Mouse (Mus musculus) embryonic facial prominence, embryonic 13.5 days (tissue): ENCODE measurements around the gene Gramd4. TPM values are rescaled to one million over a fixed set of nuclear protein-coding genes. Genes with fewer than 3 reads are reported as not detected.

Experiments used
- ATAC-seq: fragments of 200-750 bp; cut with Nextera tagmentation; 2 replicates; pipeline ENCODE4 v1.8.0; 2017; ENCODE audit warnings: low read depth; ENCODE audit not compliant: insufficient number of reproducible peaks, insufficient read depth, low FRiP score, low TSS enrichment
- H3K27ac ChIP-seq: fragments of 300-500 bp; sonication (generic); 2 replicates; pipeline ENCODE4 v1.5.1; 2015; ENCODE audit warnings: moderate library complexity, mild to moderate bottlenecking, inconsistent platforms
- H3K27me3 ChIP-seq: fragments of 300-500 bp; sonication (generic); 2 replicates; pipeline ENCODE4 v1.6.1; 2015; ENCODE audit warnings: mild to moderate bottlenecking, inconsistent platforms
- H3K36me3 ChIP-seq: fragments of 300-500 bp; sonication (generic); 2 replicates; pipeline ENCODE4 v1.6.1; 2015; ENCODE audit warnings: mild to moderate bottlenecking, inconsistent platforms
- H3K4me1 ChIP-seq: fragments of 300-500 bp; sonication (generic); 2 replicates; pipeline ENCODE4 v1.6.1; 2015; ENCODE audit warnings: inconsistent platforms
- H3K4me2 ChIP-seq: fragments of 300-500 bp; sonication (generic); 2 replicates; pipeline ENCODE4 v1.6.1; 2015; ENCODE audit warnings: moderate library complexity, mild to moderate bottlenecking, inconsistent platforms
- H3K4me3 ChIP-seq: fragments of 300-500 bp; sonication (generic); 2 replicates; pipeline ENCODE4 v1.5.1; 2015; ENCODE audit warnings: mild to moderate bottlenecking, inconsistent platforms
- H3K9ac ChIP-seq: fragments of 300-500 bp; sonication (generic); 2 replicates; pipeline ENCODE4 v1.6.1; 2015; ENCODE audit warnings: mild to moderate bottlenecking, inconsistent platforms
- H3K9me3 ChIP-seq: fragments of 300-500 bp; sonication (generic); 2 replicates; pipeline ENCODE4 v1.6.1; 2016; ENCODE audit warnings: inconsistent platforms
- WGBS: fragments of 180-500 bp; shearing (Covaris S2); methylation state at CpG from one replicate; pipeline ENCODE4 v1.1.7; 2015; ENCODE audit warnings: mixed read lengths; 5-methylcytosine and 5-hydroxymethylcytosine counted together
- polyA plus RNA-seq: library from polyadenylated mRNA; unstranded; fragments of >200 nt; fragmentation: Nextera tagmentation; extraction: Ambion mirVana; gene quantifications from 2 replicates; pipeline ENCODE4 v1.2.1, GENCODE M21; 2015

Gramd4 gene
- polyA plus RNA-seq, 1 experiment from 2014 or later = 14.6 TPM

- Histone ChIP-seq H3K9ac (no peak overlapping the region), H3K27me3 (no peaks in the 10 kb centered on the region), H3K27ac (no peak overlapping the region), H3K4me2 (no peak overlapping the region), H3K4me3 (no peak overlapping the region), H3K36me3 (no peaks in the 10 kb centered on the region), H3K9me3 (no peaks in the 10 kb centered on the region), H3K4me1 (peaks cover 48% of the 10 kb centered on the region)
- WGBS = 50% methylated on average over 1 of the region's 1 CpGs
- ATAC-seq = no peak
These were observed 13.7 kb downstream of the Gramd4 start for GRCm38 (mm10) chr15:86071166-86071565.

DNA sequence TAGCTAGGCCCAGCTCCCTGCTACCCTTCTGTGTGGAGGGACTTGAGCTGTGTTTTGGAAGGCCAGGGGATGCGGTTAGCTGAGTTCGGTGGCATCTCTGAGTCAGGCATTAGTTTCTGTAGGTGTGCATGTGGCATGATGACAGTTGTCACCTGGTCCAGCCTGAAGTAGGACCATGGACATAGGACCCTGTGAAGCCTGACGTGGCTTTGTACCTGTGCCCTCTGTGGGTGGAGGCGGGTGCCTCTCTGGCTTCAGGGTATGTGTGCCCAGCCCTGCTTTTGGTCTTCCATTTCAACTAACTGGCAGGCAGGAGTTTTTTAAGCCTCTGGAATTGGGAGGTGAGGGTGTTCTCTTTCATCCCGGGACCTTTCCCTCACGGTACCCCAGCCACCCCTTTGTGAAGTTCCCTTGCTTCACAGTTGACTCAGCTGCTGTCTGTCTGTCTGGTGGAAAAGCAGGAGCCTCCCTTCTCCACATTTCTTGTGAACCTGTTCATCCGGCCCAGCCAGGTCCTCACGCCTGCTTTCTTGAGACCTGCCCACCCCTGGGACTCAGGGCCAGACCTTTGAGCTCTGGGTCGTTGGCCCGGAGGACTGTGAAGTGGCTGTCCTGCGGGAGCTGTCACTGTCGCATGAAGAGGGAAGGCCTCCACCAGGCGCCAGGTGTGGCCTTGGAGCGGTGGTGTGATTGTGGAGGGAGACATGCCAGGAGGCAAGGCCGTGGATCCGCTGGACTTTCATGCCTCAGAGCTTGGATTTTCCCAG, 16.9 kb downstream of the Gramd4 start:
- H3K4me1 ChIP-seq = peaks cover 27% of the 10 kb centered on the region

DNA sequence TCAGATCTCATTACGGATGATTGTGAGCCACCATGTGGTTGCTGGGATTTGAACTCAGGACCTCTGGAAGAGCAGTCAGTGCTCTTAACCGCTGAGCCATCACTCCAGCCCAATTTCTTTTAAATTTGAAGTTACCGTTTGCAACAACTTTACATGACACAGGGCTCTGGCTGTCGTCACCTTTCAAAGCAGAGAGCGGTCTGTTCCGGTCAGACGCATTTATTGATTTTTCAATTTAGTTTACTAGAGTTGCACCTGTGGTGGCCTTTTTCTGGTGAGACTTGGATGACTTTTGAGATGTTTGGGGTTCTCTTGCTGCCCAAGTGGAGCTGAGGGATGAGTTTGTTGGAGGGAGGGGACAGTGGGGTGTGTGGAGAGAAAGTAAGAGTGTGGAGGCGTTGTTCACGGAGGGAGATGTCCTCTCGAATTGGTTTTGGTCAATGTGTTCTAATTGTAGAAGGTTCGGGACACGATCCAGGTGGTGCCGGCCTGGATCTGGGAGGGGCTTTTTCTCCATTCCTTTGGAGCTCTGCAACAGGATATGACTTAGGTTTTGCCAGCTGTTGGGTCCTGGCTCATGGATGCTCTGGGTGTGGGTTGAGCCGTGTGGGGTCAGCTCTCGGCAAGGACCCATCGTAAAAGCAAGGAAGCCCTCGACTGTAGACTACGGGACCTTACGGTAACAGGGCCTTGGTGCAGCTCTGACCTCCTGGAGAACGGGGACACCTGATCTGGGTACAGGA, 18.0 kb downstream of the Gramd4 start:
- Histone ChIP-seq H3K4me1 (peaks cover 17% of the 10 kb centered on the region; the same call in 1 of the 2 replicates), H3K36me3 (no peaks in the 10 kb centered on the region), H3K4me3 (no peak overlapping the region), H3K4me2 (no peak overlapping the region), H3K9me3 (no peaks in the 10 kb centered on the region), H3K27ac (no peak overlapping the region), H3K27me3 (no peaks in the 10 kb centered on the region), H3K9ac (no peak overlapping the region)
- no peak for ATAC-seq
- WGBS = 91% methylated on average over 20 of the region's 20 CpGs

More for the DNA sequence above, 16.9 kb downstream of the Gramd4 start:
- Histone ChIP-seq H3K4me3 (no peak overlapping the region), H3K27me3 (no peaks in the 10 kb centered on the region), H3K9ac (no peak overlapping the region), H3K4me2 (no peak overlapping the region), H3K36me3 (no peaks in the 10 kb centered on the region), H3K9me3 (no peaks in the 10 kb centered on the region), H3K27ac (no peak overlapping the region)
- no peak for ATAC-seq
- 85% methylated on average over 16 of the region's 16 CpGs for WGBS

GRCm38 (mm10) chr15:86076048-86076315, 18.5 kb downstream of the Gramd4 start:
- H3K4me1 ChIP-seq = peaks cover 13% of the 10 kb centered on the region; the same call in 1 of the 2 replicates
- no peak overlapping the region for H3K27ac ChIP-seq
- H3K36me3 ChIP-seq = no peaks in the 10 kb centered on the region
- no peak overlapping the region for H3K9ac ChIP-seq
- no peak for ATAC-seq
- H3K4me3 ChIP-seq = no peak overlapping the region
- H3K4me2 ChIP-seq = no peak overlapping the region
- H3K27me3 ChIP-seq = no peaks in the 10 kb centered on the region
- no peaks in the 10 kb centered on the region for H3K9me3 ChIP-seq
- 68% methylated on average over 2 of the region's 2 CpGs for WGBS

- Histone ChIP-seq H3K4me2 (no peak overlapping the region), H3K4me3 (no peak overlapping the region), H3K36me3 (no peaks in the 10 kb centered on the region), H3K9ac (no peak overlapping the region), H3K9me3 (no peaks in the 10 kb centered on the region), H3K27ac (no peak overlapping the region), H3K4me1 (peaks cover 10% of the 10 kb centered on the region; the same call in 1 of the 2 replicates), H3K27me3 (no peaks in the 10 kb centered on the region)
- ATAC-seq = no peak
- WGBS = 75% methylated on average over 8 of the region's 8 CpGs
These were observed 18.9 kb downstream of the Gramd4 start for GRCm38 (mm10) chr15:86076378-86076777.

DNA sequence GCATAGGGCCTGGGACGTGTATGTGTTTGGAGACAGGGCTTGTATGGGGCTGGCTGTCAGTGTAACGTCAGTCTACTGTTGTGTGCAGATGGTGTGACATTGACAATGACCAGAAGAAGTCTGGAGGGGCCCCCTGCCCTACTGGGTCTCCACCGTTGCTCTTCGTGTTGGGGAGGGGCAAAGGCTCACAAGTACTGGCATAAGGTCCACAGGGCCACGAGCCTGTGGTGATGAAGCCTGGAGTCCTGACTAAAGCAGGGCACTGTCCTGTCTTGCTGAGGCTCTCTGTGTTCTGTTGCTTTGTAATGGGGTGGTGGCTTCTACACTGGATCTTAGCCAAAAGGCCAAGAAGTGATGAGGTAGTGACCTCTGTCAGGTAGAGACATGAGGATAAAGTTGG, 20.4 kb downstream of the Gramd4 start:
- Histone ChIP-seq H3K27me3 (no peaks in the 10 kb centered on the region), H3K27ac (no peak overlapping the region), H3K4me1 (peaks cover 20% of the 10 kb centered on the region), H3K4me3 (no peak overlapping the region), H3K36me3 (no peaks in the 10 kb centered on the region), H3K9me3 (no peaks in the 10 kb centered on the region), H3K4me2 (no peak overlapping the region), H3K9ac (no peak overlapping the region)
- no peak for ATAC-seq
- 85% methylated on average over 5 of the region's 5 CpGs for WGBS

DNA sequence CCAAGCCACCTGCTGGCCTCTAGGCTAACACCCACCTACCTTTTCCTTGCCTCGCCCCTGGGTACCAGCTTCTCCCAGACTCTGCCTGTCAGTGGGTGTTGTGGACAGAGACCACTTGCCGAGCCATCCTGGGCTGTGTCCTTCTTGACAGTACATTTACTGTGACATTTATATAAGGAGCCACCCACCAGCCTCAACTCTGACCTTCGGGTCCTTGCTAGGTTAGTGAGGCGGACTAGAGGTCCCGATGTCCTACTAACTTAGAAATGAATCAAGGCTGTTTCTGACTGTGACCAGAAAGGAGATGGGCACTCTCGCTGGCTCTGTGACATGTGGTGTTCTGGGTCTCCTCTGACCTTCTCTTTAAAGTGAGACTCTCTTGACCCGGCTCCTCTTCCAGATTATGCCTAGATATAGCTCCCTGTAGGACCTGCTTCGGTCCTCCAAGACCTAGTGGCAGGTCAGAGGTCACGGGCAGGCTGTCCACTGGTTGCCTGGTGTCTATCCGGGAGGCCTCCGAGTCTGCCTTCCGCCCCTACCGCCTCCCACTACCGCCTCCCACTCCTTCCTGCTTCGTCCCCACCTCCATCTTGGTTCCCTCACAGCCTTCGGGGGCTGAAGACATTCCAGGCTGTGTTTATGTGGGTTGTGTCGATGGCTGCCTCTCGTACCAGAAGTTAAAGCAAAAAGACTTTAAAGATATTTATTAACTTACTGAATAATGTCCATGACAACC, 21.2 kb downstream of the Gramd4 start:
- no peak overlapping the region for H3K9ac ChIP-seq
- H3K9me3 ChIP-seq = no peaks in the 10 kb centered on the region
- no peak for ATAC-seq

GRCm38 (mm10) chr15:86079467-86079866, 22.0 kb downstream of the Gramd4 start:
- Histone ChIP-seq H3K4me2 (no peak overlapping the region), H3K4me3 (no peak overlapping the region), H3K36me3 (no peaks in the 10 kb centered on the region), H3K9ac (no peak overlapping the region), H3K9me3 (no peaks in the 10 kb centered on the region), H3K27me3 (no peaks in the 10 kb centered on the region), H3K4me1 (peaks cover 31% of the 10 kb centered on the region), H3K27ac (no peak overlapping the region)
- WGBS = 68% methylated on average over 5 of the region's 5 CpGs
- no peak for ATAC-seq

More for the DNA sequence above, 21.2 kb downstream of the Gramd4 start:
- 68% methylated on average over 18 of the region's 18 CpGs for WGBS
- H3K4me3 ChIP-seq = no peak overlapping the region
- no peak overlapping the region for H3K27ac ChIP-seq
- no peaks in the 10 kb centered on the region for H3K36me3 ChIP-seq
- no peaks in the 10 kb centered on the region for H3K27me3 ChIP-seq
- H3K4me1 ChIP-seq = peaks cover 27% of the 10 kb centered on the region
- H3K4me2 ChIP-seq = no peak overlapping the region

- no peak for ATAC-seq
- Histone ChIP-seq H3K4me2 (no peak overlapping the region), H3K36me3 (no peaks in the 10 kb centered on the region), H3K27me3 (no peaks in the 10 kb centered on the region), H3K4me1 (peaks cover 32% of the 10 kb centered on the region), H3K4me3 (no peak overlapping the region), H3K9ac (no peak overlapping the region), H3K27ac (no peak overlapping the region), H3K9me3 (no peaks in the 10 kb centered on the region)
- 67% methylated on average over 4 of the region's 4 CpGs for WGBS
These were observed 22.4 kb downstream of the Gramd4 start for GRCm38 (mm10) chr15:86079876-86080275.

DNA sequence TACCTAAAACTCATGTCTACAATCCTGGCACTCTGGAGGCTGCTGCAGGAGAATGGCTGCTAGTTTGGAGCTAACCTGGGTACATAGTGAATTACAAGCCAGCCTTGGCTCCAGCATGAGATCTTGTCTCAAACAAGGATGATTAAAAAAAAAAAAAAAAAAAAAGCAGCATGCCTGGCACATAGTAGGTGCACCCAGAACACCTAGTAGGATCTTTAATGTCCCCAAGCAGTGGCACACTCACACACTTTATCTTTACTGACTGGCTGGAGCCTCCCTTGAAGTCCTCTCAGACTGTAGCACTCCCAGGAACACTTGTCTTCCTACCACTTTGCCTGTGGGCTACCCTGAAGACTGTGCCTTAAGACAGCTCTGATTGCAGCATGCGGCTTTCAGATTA, 22.9 kb downstream of the Gramd4 start:
- peaks cover 37% of the 10 kb centered on the region for H3K4me1 ChIP-seq

GRCm38 (mm10) chr15:86081654-86082053, 24.2 kb downstream of the Gramd4 start:
- 61% methylated on average over 12 of the region's 12 CpGs for WGBS
- Histone ChIP-seq H3K36me3 (no peaks in the 10 kb centered on the region), H3K4me1 (peaks cover 44% of the 10 kb centered on the region), H3K9ac (no peak overlapping the region), H3K27ac (no peak overlapping the region), H3K4me3 (no peak overlapping the region), H3K4me2 (no peak overlapping the region), H3K27me3 (no peaks in the 10 kb centered on the region), H3K9me3 (no peaks in the 10 kb centered on the region)
- no peak for ATAC-seq

More for the DNA sequence above, 22.9 kb downstream of the Gramd4 start:
- Histone ChIP-seq H3K4me3 (no peak overlapping the region), H3K9me3 (no peaks in the 10 kb centered on the region), H3K27me3 (no peaks in the 10 kb centered on the region), H3K9ac (no peak overlapping the region), H3K36me3 (no peaks in the 10 kb centered on the region), H3K4me2 (no peak overlapping the region), H3K27ac (no peak overlapping the region)
- no peak for ATAC-seq
- 83% methylated on average over 1 of the region's 1 CpGs for WGBS
